ENCODE assay signal across 9 mouse cellular contexts in the genomic region with DNA sequence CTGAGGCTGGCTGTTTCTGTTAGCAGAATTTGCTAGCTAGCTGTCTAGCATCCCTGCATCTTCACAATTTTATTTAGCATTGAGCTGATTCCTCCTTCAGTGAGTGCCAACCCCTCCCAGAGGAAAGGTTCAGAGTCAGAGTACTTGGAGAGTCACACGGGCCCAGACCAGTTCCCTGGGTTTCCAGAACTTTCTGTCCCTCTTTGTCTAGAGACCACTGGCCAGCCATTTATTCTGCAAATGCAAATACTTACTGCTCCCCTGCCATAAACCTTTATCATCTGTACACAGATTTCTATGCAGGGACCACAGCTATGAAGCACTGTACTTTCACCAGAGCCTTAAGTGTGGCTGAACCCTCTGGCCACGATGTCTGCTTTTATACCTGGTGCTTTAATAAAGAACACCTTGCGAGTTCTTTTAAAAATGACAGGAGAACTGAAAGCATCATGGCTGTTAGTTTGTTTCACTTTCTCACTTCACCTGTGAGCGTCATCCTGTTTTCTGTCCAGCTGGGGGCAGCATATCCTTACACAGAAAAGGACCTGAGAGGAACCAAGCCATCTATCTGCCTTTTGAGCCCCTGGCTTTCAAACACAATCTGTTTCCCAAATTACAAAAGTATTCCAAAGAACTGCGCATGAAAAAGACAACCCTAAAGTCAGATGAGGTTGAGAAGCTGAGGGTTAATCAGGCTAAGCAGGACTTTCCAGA.
DNase-seq lines count a peak whose midpoint lies in the region; ATAC-seq and TF ChIP-seq lines count a peak whose summit lies in the region.
"Had no signal": no experiment of that assay in that cellular context is flagged by ENCODE, and none has a peak within 500 bp of the region (broad histone marks: within the 10 kb centered on the region; RNA-seq: fewer than 3 reads in every experiment).

No protein-coding gene starts in this region.

- H3K27ac ChIP-seq in hindbrain, embryonic 10.5 days: no peak overlapping the region
- no peak overlapping the region for H3K27ac ChIP-seq in hindbrain, embryonic 12.5 days
- H3K27ac ChIP-seq in hindbrain, embryonic 13.5 days: no peak overlapping the region
- no peak overlapping the region for H3K27ac ChIP-seq in midbrain, postnatal 0 days (ENCODE audit: low read depth, low read length)
- H3K27ac ChIP-seq: macrophage had no signal

- H3K27me3 ChIP-seq in hindbrain, embryonic 10.5 days (ENCODE audit: insufficient read depth, poor library complexity, severe bottlenecking): no peaks in the 10 kb centered on the region
- H3K27me3 ChIP-seq in hindbrain, embryonic 12.5 days: no peaks in the 10 kb centered on the region
- no peaks in the 10 kb centered on the region for H3K27me3 ChIP-seq in hindbrain, embryonic 13.5 days
- H3K27me3 ChIP-seq in midbrain, postnatal 0 days (ENCODE audit: insufficient read depth, low read length): no peaks in the 10 kb centered on the region

- no peaks in the 10 kb centered on the region for H3K4me1 ChIP-seq in hindbrain, embryonic 10.5 days (replicated peaks)
- no peaks in the 10 kb centered on the region for H3K4me1 ChIP-seq in hindbrain, embryonic 12.5 days
- H3K4me1 ChIP-seq in hindbrain, embryonic 13.5 days (replicated peaks): peaks cover 9% of the 10 kb centered on the region; the same call in 1 of the 2 replicates
- H3K4me1 ChIP-seq in midbrain, postnatal 0 days (ENCODE audit: insufficient read depth, low read length): no peaks in the 10 kb centered on the region

- no peaks in the 10 kb centered on the region for H3K9me3 ChIP-seq in hindbrain, embryonic 10.5 days
- H3K9me3 ChIP-seq in hindbrain, embryonic 12.5 days (replicated peaks): no peaks in the 10 kb centered on the region
- H3K9me3 ChIP-seq in hindbrain, embryonic 13.5 days: no peaks in the 10 kb centered on the region
- H3K9me3 ChIP-seq in midbrain, postnatal 0 days (ENCODE audit: low read length): no peaks in the 10 kb centered on the region

- no peak for ATAC-seq in hindbrain, embryonic 12.5 days (ENCODE audit: low FRiP score)
- ATAC-seq in hindbrain, embryonic 13.5 days (ENCODE audit: low FRiP score): 0 out of 2 replicates have a peak, but pooled peaks have one; percentile 49
- ATAC-seq in midbrain, postnatal 0 days (ENCODE audit: low FRiP score): peak; percentile 74; the same call in 1 of the 2 replicates

- DNase-seq in hindbrain, embryonic 10.5 days (ENCODE audit: low spot score): peak; percentile 40
- DNase-seq in NIH3T3 (ENCODE audit: low read depth): peak; percentile 74
- DNase-seq in embryo, embryonic 10.5 days (ENCODE audit: low spot score): peak; percentile 75
- DNase-seq in left cerebral cortex, postnatal 14 days (ENCODE audit: low spot score in 2 of 2): peak; percentile 38 to 61
- peak; percentile 71 for DNase-seq in midbrain, postnatal 0 days (ENCODE audit: low spot score)
- DNase-seq in urinary bladder, postnatal 36 days (ENCODE audit: low spot score in 2 of 2): peak; percentile 15 to 16

- no peak overlapping the region for H3K9ac ChIP-seq in hindbrain, embryonic 12.5 days
- H3K9ac ChIP-seq in hindbrain, embryonic 13.5 days: no peak overlapping the region
- H3K9ac ChIP-seq in midbrain, postnatal 0 days (replicated peaks; ENCODE audit: low read length, poor library complexity, severe bottlenecking): no peak overlapping the region

- no peak overlapping the region for H3K4me2 ChIP-seq in hindbrain, embryonic 12.5 days (replicated peaks)
- H3K4me2 ChIP-seq in hindbrain, embryonic 13.5 days: peak overlapping the region; percentile 34
- H3K4me2 ChIP-seq in midbrain, postnatal 0 days (ENCODE audit: low read depth, low read length, poor library complexity, severe bottlenecking): peak overlapping the region; percentile 24; the same call in 1 of the 2 replicates

- no peaks in the 10 kb centered on the region for H3K36me3 ChIP-seq in hindbrain, embryonic 10.5 days
- H3K36me3 ChIP-seq in hindbrain, embryonic 12.5 days: no peaks in the 10 kb centered on the region
- no peaks in the 10 kb centered on the region for H3K36me3 ChIP-seq in hindbrain, embryonic 13.5 days
- H3K36me3 ChIP-seq in midbrain, postnatal 0 days (ENCODE audit: insufficient read depth, low read length): no peaks in the 10 kb centered on the region

- peak; percentile 89 for TF ChIP-seq CTCF in midbrain, postnatal 0 days (IDR thresholded peaks at IDR 0.05)

- no peak overlapping the region for H3K4me3 ChIP-seq in hindbrain, embryonic 10.5 days
- H3K4me3 ChIP-seq in hindbrain, embryonic 12.5 days: no peak overlapping the region
- no peak overlapping the region for H3K4me3 ChIP-seq in hindbrain, embryonic 13.5 days
- no peak overlapping the region for H3K4me3 ChIP-seq in midbrain, postnatal 0 days (ENCODE audit: low read depth, low read length)

- intact Hi-C loops in left cerebral cortex, postnatal 14 days (cut with DNase I): no loop called here

- WGBS in hindbrain, embryonic 10.5 days: 41% methylated on average over 5 of the region's 5 CpGs
- WGBS in hindbrain, embryonic 12.5 days: 42% methylated on average over 5 of the region's 5 CpGs
- WGBS in hindbrain, embryonic 13.5 days: 45% methylated on average over 5 of the region's 5 CpGs
- 45% methylated on average over 5 of the region's 5 CpGs for WGBS in midbrain, postnatal 0 days

Comparison
In these comparisons a context has a peak if more than half of its experiments do, and no peak if none do; other contexts are left out.
1. DNase-seq: peak in every context shown above with its lines; median percentile 75 in embryo, embryonic 10.5 days; 74 in NIH3T3; 71 in midbrain, postnatal 0 days; 50 in left cerebral cortex, postnatal 14 days; 40 in hindbrain, embryonic 10.5 days; 16 in urinary bladder, postnatal 36 days.